Mouse (Mus musculus) Patski (cell line): Measurements from ENCODE around the gene Lsm4. TPM values are rescaled to one million over a fixed set of nuclear protein-coding genes. Genes with fewer than 3 reads are reported as not detected.

Source experiments
- ATAC-seq: fragments of 100-300 bp; one replicate; pipeline ENCODE4 v1.8.0; 2021
- CTCF ChIA-PET: fragments of 350-600 bp; sonication (Branson Sonifier 250); formaldehyde crosslinking; loops from one replicate; lab custom pipeline; 2022; ENCODE audit warnings: inconsistent platforms; lab: Charles Lee
- POLR2A ChIA-PET: fragments of 350-600 bp; sonication (Branson Sonifier 250); formaldehyde crosslinking; loops from one replicate; lab custom pipeline; 2022; ENCODE audit warnings: antibody characterized with exemption, inconsistent platforms; lab: Charles Lee
- DNase-seq: peaks from one replicate; pipeline ENCODE4 v3.0.0-alpha.2; 2011; ENCODE audit warnings: low read depth, low spot score
- H3K27me3 ChIP-seq: fragments of 371-371 bp; one replicate; pipeline ENCODE4 v1.5.1; 2021
- CTCF ChIP-seq: fragments of 100-300 bp; IDR thresholded peaks from one replicate; pipeline ENCODE4 v1.5.1; 2021
- in situ Hi-C: fragments of 300-500 bp; cut with MboI; formaldehyde crosslinking; loops from 3 replicates; pipeline ENCODE4 v1.11.1; 2018; ENCODE audit warnings: low pct_unique_long_range_greater_than_20kb, mixed read lengths
- polyA plus RNA-seq: library from polyadenylated mRNA; unstranded; gene quantifications from one replicate; pipeline ENCODE4 v1.2.3, GENCODE M21; 2021

Gene Lsm4
- polyA plus RNA-seq, 1 experiment from 2014 or later: 189 TPM

DNA sequence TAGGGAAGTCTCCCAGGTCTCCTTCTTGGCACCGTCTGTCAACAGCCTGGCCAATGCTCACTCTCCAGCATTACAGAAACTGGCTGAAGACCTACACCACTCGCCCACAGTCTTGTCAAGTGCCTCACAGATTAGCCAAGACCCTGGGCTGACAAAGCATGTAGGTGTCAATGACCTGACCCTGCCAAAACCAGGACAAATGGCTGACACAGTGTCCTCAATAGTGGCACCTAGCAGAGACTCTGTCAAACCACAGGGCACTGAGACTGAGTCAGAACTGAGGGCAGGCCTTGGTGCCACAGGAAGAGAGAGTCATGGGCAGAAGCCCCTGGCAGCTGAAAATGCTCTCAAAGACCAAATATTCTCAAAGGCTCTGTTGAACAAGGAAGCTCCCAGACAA, 42.0 kb downstream of the Lsm4 start:
- POLR2A ChIA-PET: interaction anchor here (1.4 kb wide), 1 partner anchor 124 kb away, joined by 3 read pairs; no protein-coding TSS in a partner anchor
- H3K27me3 ChIP-seq: no peaks in the 10 kb centered on the region
- in situ Hi-C loops: loop anchor here (5.0 kb wide), 1 partner anchor 37 kb away; the partner anchor contains the start of gene Rab3a
- no peak for DNase-seq
- TF ChIP-seq CTCF: no peak
- CTCF ChIA-PET: interaction anchor here (1.2 to 1.5 kb wide), 2 partner anchors 37 to 49 kb away, joined by 3 read pairs; no protein-coding TSS in a partner anchor
- no peak for ATAC-seq

DNA sequence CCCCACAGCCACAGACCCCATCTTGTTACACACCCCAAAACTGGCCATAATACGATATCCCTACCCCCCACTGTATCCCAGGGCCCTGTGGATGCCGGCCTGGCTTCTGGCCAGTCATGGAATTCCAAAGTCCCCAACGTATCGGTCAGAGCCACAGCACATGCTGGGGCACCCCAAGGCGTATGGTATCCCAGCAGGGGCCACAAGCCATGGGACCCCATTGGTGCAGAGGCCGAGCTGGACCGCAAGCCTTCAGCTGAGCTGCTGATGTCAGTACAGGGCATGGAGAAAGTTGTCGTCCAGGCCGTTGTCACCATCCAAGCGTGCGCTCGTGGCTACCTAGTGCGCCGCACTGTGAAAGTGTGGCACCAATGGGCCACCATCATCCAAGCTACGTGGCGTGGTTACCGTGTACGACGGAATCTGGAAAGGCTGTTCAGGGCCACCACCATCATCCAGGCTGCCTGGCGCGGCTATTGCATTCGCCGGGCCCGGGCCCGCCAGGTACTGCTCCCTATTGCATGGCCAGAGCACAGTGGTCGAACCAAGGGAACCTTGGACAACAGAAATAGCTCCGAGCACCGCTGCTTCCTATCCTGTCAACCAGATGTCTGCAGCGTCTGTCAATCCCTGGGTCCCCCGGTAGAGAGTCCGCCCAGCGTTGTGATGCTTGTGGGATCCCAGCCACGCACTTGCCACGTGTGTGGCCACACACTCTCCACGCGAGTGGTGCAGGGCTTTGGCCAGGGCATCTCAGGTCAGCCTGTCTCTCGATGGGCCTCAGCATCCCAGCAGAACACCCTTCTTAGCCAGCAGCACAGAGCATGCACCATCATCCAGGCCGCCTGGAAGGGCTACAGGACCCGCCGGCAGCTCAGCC, 43.7 kb downstream of the Lsm4 start:
- in situ Hi-C loops: loop anchor here (5.0 kb wide), 1 partner anchor 36 kb away; the partner anchor contains the start of gene Rab3a
- no peak for DNase-seq
- ChIA-PET POLR2A (interaction anchor here (0.6 kb wide), 1 partner anchor 10 kb away, joined by 3 read pairs; no protein-coding TSS in a partner anchor), CTCF (interaction anchor here (1.5 kb wide), 1 partner anchor 47 kb away, joined by 3 read pairs; no protein-coding TSS in a partner anchor)
- no peak for ATAC-seq
- TF ChIP-seq CTCF: no peak
- H3K27me3 ChIP-seq: no peaks in the 10 kb centered on the region

DNA sequence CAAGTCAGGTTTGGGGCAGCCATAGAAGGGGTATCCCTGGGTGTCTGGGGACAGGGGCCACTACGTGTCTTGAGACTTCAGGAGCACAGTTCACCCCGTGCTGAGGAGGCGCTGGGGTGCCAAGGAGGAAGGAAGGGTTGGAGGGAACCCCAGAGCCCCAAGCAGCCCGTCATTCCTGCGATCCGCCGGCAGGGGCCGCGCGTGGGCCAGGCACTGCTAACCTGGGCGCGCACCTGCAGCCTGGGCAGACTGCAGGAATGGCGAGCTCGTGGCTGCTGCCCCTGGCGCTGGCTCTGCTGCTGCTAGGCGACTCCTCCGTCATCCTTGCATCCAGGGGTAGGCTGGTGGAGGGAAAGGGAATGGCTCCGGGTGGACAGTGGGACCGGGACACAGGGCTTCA, 45.2 kb downstream of the Lsm4 start, which contains the start of gene Gm3336:
Gm3336 (plus strand) TSS at position 247 of the 400 bp plus-strand sequence.
- ChIA-PET POLR2A (no interaction called here), CTCF (interaction anchor here (0.6 to 1.6 kb wide), 12 partner anchors 9 to 200 kb away, joined by 3 to 8 read pairs (median 4); partner anchors contain the start of genes Mpv17l2 and Rab3a)
- DNase-seq (no peak), ATAC-seq (peak; percentile 34)
- TF ChIP-seq CTCF: no peak
- H3K27me3 ChIP-seq: no peaks in the 10 kb centered on the region
- in situ Hi-C loops: loop anchor here (5.0 kb wide), 1 partner anchor 34 kb away; the partner anchor contains the start of gene Rab3a

DNA sequence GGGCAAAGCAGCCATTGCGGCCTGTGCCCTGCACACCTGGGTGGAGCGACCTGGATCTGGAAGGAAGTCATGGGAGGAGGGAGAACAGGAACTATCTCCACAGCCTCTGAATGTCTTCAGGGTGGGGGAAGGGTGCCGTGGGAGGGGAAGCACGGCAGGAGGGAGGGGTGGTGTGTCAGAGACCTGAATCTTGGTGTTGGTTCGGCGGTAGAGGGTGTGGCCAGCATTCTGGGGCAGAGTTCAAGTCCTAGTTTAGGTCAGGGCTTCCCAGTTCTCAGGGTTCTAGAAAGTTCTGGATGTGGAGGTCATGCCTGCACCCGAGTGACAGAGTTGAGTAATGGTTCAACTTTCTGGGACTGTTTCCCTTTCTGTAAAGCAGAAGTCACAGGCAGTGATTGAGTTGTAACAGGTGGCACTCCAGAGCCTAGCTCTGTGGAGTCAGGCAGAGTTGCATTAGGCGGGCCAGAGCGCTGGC, 46.8 kb downstream of the Lsm4 start:
- TF ChIP-seq CTCF: no peak
- DNase-seq: no peak
- no peak for ATAC-seq
- CTCF ChIA-PET: interaction anchor here (0.9 to 2.4 kb wide), 4 partner anchors 10 to 48 kb away, joined by 3 to 13 read pairs (median 4); no protein-coding TSS in a partner anchor
- in situ Hi-C loops: loop anchor here (5.0 kb wide), 1 partner anchor 32 kb away; the partner anchor contains the start of gene Rab3a
- POLR2A ChIA-PET: interaction anchor here (0.7 kb wide), 1 partner anchor 37 kb away, joined by 3 read pairs; no protein-coding TSS in a partner anchor
- no peaks in the 10 kb centered on the region for H3K27me3 ChIP-seq

DNA sequence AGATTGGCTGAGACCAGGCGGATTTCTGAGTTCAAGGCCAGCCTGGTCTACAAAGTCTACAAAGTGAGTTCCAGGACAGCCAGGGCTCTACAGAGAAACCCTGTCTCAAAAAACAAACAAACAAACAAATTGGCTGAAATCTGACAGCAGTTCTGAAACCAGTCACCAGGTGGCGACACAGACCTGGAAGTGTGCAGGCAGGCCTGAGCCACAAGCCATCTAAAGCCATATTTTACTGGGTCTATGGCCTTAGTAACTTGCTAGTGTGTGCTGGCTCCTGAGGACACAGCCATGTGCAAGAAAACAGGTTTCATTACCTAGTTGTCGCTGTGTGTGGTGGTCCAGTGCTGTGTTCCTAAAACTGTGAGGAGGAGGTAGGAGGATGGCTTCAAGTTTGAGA, 47.7 kb downstream of the Lsm4 start:
- POLR2A ChIA-PET: no interaction called here

DNA sequence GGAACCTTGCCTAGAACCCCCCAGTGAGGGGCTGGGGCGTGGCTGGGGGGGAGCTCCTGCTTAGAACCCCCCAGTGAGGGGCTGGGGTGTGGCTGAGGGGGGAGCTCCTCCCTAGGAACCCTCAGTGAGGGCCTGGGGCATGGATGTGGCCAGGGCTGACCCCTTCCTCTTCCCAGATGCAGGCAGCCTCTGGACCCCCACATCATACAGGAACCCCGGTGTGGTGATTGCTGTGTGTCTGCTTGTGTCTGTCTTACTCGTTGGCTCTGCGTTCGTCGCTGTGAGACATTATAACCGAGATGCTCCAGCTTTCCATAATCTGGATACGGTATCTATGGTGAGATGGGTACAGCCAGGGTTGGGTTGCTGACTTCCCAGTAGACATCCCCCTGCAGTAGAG, 48.6 kb downstream of the Lsm4 start:
- in situ Hi-C loops: no loop called here
- TF ChIP-seq CTCF: no peak
- POLR2A ChIA-PET: interaction anchor here (1.0 kb wide), 1 partner anchor 32 kb away, joined by 4 read pairs; no protein-coding TSS in a partner anchor
- no peak for ATAC-seq
- CTCF ChIA-PET: interaction anchor here (1.3 to 2.4 kb wide), 3 partner anchors 21 to 42 kb away, joined by 3 to 13 read pairs (median 3); partner anchors contain the start of gene Rab3a
- DNase-seq: no peak
- no peaks in the 10 kb centered on the region for H3K27me3 ChIP-seq

More for the DNA sequence above, 47.7 kb downstream of the Lsm4 start:
- DNase-seq: no peak
- H3K27me3 ChIP-seq: no peaks in the 10 kb centered on the region
- TF ChIP-seq CTCF: no peak
- ATAC-seq: no peak
- CTCF ChIA-PET: interaction anchor here (1.3 to 2.4 kb wide), 3 partner anchors 20 to 42 kb away, joined by 3 to 13 read pairs (median 3); partner anchors contain the start of gene Rab3a
- in situ Hi-C loops: no loop called here

DNA sequence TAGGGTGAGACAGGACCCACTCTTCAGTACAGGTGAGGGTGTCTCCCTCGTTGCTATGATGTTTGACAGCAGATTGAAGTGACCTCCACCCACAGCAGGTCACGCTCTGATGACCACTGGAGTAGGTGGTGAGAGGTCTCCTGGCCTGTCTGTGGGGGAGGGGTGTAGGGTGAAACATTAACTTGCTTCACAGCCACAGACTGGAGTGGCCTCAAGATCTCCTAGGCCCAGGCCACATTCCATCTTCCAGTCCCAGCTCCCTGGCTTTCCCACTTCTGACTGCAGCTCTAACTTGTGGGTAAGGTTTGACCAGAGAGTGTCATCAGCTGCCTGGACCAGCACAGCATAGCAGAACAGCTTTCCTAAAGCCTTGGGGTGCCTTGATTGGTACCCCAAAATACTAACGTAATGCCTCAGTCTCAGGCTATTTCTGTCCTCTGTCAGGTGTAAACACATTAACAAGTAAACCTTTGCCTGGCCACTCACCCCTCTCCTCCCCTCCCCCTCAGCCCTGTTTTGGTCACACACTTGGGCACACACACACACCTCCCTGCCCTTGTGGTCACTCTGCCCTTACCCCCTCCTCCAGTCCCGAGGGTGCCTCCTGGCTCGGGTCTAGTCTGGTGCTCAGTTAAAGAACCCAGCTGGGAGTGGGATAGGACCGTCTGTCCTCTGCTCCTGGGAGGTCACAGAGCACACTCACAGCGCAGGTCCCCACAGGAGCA, 50.6 kb downstream of the Lsm4 start, which contains the start of gene Pde4c:
Pde4c (plus strand) TSS at position 235 of the 725 bp plus-strand sequence.
- ChIA-PET CTCF (interaction anchor here (1.1 to 1.3 kb wide), 3 partner anchors 29 to 116 kb away, joined by 3 to 7 read pairs (median 4); partner anchors contain the start of gene Arrdc2), POLR2A (interaction anchor here (0.6 to 0.9 kb wide), 3 partner anchors 9 to 80 kb away, joined by 3 to 4 read pairs (median 3); partner anchors contain the start of gene Rab3a)
- H3K27me3 ChIP-seq: no peaks in the 10 kb centered on the region
- in situ Hi-C loops: no loop called here
- DNase-seq (peak; percentile 80), ATAC-seq (peak; percentile 82)
- TF ChIP-seq CTCF: no peak

DNA sequence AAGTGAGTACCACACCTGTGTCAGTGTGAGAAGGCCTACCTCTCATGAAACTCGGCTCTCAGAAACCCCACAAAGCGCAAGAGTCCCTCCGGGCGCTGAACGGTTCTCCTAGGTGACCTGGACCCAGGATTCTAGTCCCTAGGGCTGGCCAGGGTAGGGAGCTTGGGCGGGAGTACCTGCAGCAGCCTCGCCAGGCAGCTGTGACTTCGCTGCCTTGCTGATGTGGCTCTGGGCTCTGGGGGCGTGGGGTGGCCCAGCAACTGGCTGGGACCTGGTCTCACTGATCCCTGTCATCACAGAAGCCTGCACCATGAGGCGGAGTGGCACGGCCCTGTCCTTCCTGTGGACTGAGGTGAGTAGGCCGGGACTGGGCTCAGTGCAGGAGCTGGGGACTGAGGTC, 51.2 kb downstream of the Lsm4 start:
- DNase-seq: no peak
- TF ChIP-seq CTCF: no peak
- no peak for ATAC-seq
- CTCF ChIA-PET: interaction anchor here (1.3 kb wide), 1 partner anchor 39 kb away, joined by 7 read pairs; no protein-coding TSS in a partner anchor
- in situ Hi-C loops: no loop called here
- no peaks in the 10 kb centered on the region for H3K27me3 ChIP-seq
- POLR2A ChIA-PET: interaction anchor here (0.8 to 0.9 kb wide), 2 partner anchors 10 to 80 kb away, joined by 3 read pairs; no protein-coding TSS in a partner anchor

DNA sequence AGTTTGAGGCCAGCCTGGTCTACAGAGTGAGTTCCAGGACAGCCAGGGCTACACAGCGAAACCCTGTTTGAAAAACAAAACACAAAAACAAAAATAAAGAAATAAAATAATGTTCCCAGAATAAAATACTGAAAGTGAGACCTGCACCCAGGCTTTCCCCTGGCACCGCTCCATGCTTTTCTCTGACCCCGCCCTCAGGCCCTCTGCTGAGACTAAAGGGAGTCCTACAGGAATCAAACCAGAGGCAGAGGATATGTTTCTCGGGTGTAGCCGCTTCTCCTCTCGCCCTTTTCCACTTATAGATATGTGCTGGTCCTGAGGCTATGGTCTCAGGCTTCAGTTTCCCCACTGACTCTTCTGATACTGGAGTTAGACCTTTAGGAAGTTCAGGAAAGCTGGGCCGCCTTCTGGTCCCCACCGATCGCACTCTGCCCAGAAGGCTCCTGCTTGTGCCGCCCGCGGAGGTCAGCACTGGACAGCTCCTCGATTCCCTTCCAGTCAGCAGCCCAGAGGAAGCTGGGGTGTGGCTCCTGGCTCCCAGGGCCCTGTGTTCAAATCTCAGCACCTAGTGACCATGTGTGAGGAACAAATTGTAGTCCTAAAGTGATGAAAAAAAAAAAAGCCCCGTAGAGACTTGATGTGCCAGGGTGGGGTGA, 52.9 kb downstream of the Lsm4 start:
- ChIA-PET POLR2A (no interaction called here), CTCF (no interaction called here)
- in situ Hi-C loops: no loop called here
- no peaks in the 10 kb centered on the region for H3K27me3 ChIP-seq
- TF ChIP-seq CTCF: no peak
- DNase-seq (no peak), ATAC-seq (no peak)
